Mouse (Mus musculus): ENCODE data around the gene Dnajc14. TPM values are rescaled to one million over a fixed set of nuclear protein-coding genes. Genes with fewer than 3 reads are reported as not detected.
A peak's percentile ranks its signal among the peaks of the same experiment; 100 is the strongest.
"Not testable (repeated sequence)": the region's sequence is repeated elsewhere in the genome, so short reads cannot be mapped to it uniquely, and the experiment has no call there.

Gene Dnajc14
- total RNA-seq, 2 experiments from 2014 or later = 63.7 to 67.1 TPM

GRCm38 (mm10) chr10:128817033-128817432 is 13.2 kb downstream of the Dnajc14 start, which contains the start of gene Sarnp:
Sarnp (plus strand) TSS chr10:128817333.
- no peak for DNase-seq (ENCODE audit: low spot score in 2 of 2)

DNA sequence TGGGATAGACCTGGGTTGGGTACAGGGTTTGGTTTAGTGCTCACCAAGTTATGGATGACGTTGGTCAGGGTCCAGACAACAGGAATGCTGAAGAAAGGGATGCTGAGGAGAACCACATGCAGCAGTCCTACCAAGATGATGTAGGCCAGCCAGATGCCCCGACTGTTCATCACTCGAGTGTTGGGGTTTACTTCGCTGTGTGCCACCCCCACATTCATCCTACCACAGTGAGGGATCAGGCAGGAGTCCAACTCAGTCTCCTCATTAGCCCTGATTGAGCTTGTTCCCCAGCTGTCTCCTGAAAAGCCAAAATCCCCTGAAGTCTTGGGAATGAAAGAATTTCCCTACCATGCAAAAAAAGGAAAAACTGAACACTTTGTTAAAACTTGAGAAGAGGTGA is 16.4 kb downstream of the Dnajc14 start:
- no peak for DNase-seq (ENCODE audit: low spot score in 2 of 2)

GRCm38 (mm10) chr10:128821358-128822056 is 17.6 kb downstream of the Dnajc14 start, which contains the start of gene Ormdl2:
Ormdl2 (minus strand) TSS chr10:128821645.
- DNase-seq (ENCODE audit: low spot score in 2 of 2) = peak; percentile 100

DNA sequence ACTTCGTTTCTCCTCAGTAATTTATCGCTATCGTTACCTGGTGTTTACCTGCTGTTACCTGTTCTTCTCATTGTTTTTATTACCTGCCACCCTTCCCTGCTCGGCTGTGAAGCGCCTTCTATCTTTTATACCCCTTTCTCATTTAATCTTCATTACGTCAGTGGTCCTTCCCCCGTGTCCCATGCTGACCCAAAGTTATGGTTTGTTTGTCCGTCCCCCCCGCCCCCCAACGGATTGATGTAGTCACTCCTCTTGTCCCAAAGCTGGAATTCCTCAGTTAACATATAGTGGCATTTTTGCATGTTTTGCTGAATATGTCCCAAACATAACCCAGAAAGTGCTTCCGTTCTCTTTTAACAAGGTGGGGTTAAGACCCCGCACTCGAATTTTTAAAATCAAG is 18.3 kb downstream of the Dnajc14 start:
- DNase-seq (ENCODE audit: low spot score in 2 of 2) = no peak

GRCm38 (mm10) chr10:128823087-128823486 is 19.2 kb downstream of the Dnajc14 start:
- DNase-seq (ENCODE audit: low spot score in 2 of 2) = not testable (repeated sequence)

DNA sequence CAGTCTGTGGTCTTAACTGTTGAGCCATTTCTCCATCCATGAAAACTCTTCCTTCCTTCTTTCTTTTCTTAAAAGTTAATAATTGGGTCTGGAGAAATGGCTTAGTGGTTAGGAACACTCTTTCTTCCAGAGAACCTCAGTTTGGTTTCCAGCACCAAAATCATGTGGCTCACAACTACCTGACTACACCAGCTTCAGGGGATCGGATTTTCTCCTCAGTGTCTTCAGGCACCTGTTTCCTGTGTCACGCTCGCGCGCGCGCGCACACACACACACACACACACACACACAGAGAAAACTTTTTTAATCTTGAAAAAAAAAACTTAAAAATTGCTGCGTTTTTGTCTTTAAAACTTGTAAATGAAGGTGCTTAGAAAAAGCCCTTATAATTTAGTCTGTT is 20.0 kb downstream of the Dnajc14 start:
- no peak for DNase-seq (ENCODE audit: low spot score in 2 of 2)

DNA sequence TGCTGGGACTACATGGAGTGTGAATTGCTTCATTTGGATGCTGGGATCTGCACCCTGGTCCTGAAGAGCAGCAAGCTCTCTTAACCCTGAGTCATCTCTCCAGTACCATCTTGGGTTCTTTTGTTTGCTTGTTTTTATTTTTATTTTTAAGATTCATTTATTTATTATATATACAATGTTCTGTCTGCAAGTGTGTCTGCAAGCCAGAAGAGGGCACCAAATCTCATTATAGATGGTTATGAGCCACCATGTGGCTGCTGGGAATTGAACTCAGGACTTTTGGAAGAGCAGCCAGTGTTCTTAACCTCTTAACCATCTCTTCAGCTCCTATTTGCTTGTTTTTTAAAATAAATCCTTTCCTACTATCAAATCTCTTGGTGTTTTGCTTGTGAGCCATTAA is 33.5 kb downstream of the Dnajc14 start:
- no peak for DNase-seq (ENCODE audit: low spot score in 2 of 2)

- no peak for DNase-seq (ENCODE audit: low spot score in 2 of 2)
Observed at GRCm38 (mm10) chr10:128839434-128839833, 35.6 kb downstream of the Dnajc14 start.

- no peak for DNase-seq (ENCODE audit: low spot score in 2 of 2)
Observed at GRCm38 (mm10) chr10:128840612-128841011, 36.8 kb downstream of the Dnajc14 start.

- DNase-seq (ENCODE audit: low spot score in 2 of 2) = no peak
Observed at GRCm38 (mm10) chr10:128843260-128843659, 39.4 kb downstream of the Dnajc14 start.

DNA sequence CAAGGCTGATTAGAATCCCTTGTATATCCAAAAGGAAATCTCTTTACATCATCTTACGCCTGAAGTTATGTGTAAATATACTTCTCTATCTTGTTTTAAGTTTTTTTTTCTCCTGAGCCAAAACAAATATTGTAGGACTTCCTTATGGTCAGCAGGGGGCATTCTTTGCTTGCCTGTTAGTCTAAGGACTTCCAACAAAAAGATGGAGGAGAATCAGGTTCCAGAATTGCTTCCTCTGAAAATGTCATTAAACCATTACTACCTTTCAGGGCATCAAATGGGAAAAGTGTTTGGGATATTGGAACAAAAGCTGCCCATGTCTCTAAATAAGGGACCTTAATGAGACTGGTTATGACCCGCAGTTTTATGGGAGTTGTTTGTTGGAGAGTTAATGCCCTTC is 41.7 kb downstream of the Dnajc14 start:
- peak in 1 of 2 experiments; percentile 22 for DNase-seq (ENCODE audit: low spot score in 2 of 2)

- no peak for DNase-seq (ENCODE audit: low spot score in 2 of 2)
Observed at GRCm38 (mm10) chr10:128846664-128847063, 42.8 kb downstream of the Dnajc14 start.

GRCm38 (mm10) chr10:128848426-128848825 is 44.6 kb downstream of the Dnajc14 start:
- no peak for DNase-seq (ENCODE audit: low spot score in 2 of 2)

GRCm38 (mm10) chr10:128850339-128850738 is 46.5 kb downstream of the Dnajc14 start:
- DNase-seq (ENCODE audit: low spot score in 2 of 2) = no peak

DNA sequence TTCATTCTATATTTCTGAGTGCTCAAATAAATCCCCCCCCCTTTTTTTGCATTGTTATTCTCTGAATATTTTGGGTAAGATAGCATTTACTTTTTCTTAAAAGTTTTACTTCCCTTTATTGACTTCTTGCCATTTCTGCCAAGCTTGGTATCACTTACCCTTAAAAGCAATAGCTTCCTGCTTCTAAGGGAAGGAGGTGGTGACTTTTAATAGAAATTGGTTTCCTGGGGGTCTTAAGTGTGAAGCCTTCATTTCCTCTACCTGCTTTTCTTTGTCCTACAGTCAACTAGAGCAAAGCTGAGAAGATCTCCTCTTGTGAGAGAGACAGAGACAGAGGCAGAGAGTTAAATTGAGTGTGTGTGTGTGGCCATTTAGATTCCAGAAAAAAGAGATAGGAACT is 57.3 kb downstream of the Dnajc14 start:
- DNase-seq (ENCODE audit: low spot score in 2 of 2) = no peak

- DNase-seq (ENCODE audit: low spot score in 2 of 2) = no peak
Observed at GRCm38 (mm10) chr10:128866042-128866441, 62.2 kb downstream of the Dnajc14 start.

DNA sequence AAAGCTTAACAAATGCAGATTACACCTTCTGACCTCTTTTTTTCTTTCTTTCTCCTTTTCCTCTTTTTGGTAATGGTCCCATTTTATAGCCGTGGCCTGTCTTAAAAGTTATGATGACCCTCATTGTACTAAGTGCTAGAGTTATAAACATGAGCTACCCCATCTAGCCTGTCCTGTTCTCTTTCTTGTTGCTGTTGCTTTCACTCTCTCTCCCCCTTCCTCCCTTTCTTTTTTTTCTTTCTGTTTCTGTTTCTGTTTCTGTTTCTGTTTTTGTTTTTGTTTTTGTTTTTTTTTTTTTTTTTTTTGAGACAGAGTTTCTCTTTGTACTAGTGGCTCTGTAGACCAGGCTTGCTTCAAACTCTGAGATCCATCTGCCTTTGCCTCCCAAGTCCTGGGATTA is 62.7 kb downstream of the Dnajc14 start:
- no peak for DNase-seq (ENCODE audit: low spot score in 2 of 2)

Other genes starting within 250 kb of the Dnajc14 start
- 10 to 100 TPM; 72.9 to 74.1 TPM for gene Pa2g4, start 238.1 kb upstream of the Dnajc14 start, total RNA-seq (2021)
- gene Erbb3, start 214.4 kb upstream of the Dnajc14 start, total RNA-seq (2021) = 1 to 10 TPM; 5.6 to 6.5 TPM
- gene Rps26, start 177.3 kb upstream of the Dnajc14 start, total RNA-seq (2021) = 100 to 1,000 TPM; 329 to 373 TPM
- gene Ikzf4, start 158.1 kb upstream of the Dnajc14 start, total RNA-seq (2021) = 10 to 100 TPM; 12.9 to 13.7 TPM
- gene Suox, start 130.0 kb upstream of the Dnajc14 start, total RNA-seq (2021) = 10 to 100 TPM; 12.2 to 12.6 TPM
- 100 to 1,000 TPM; 127 to 133 TPM for gene Rab5b, start 107.8 kb upstream of the Dnajc14 start, total RNA-seq (2021)
- gene Pmel, start 99.9 kb upstream of the Dnajc14 start, total RNA-seq (2021) = 1 to 10 TPM; 1.5 to 1.6 TPM
- 1 to 10 TPM; 6.1 to 9.3 TPM for gene Cdk2, start 99.0 kb upstream of the Dnajc14 start, total RNA-seq (2021)
- 10 to 100 TPM; 10.4 to 10.5 TPM for gene Dgka, start 59.2 kb upstream of the Dnajc14 start, total RNA-seq (2021)
- 10 to 100 TPM; 30.2 to 31.0 TPM for gene Pym1, start 56.2 kb upstream of the Dnajc14 start, total RNA-seq (2021)
- gene Mmp19, start 13.2 kb upstream of the Dnajc14 start, total RNA-seq (2021) = 1 to 10 TPM in 1 of 2 experiments, under 1 TPM in 1; 0.83 to 1.2 TPM
- gene Tmem198b, start 308 bp downstream of the Dnajc14 start, total RNA-seq (2021) = 10 to 100 TPM; 12.6 to 13.1 TPM
- gene Sarnp, start 13.3 kb downstream of the Dnajc14 start, total RNA-seq (2021) = 10 to 100 TPM; 35.5 to 42.2 TPM
- gene Ormdl2, start 17.6 kb downstream of the Dnajc14 start, total RNA-seq (2021) = 10 to 100 TPM in 1 of 2 experiments, 1 to 10 TPM in 1; 7.4 to 10.4 TPM
- 10 to 100 TPM; 23.3 to 26.4 TPM for gene Gdf11, start 87.7 kb downstream of the Dnajc14 start, total RNA-seq (2021)
- gene Cd63, start 96.9 kb downstream of the Dnajc14 start, total RNA-seq (2021) = 10 to 100 TPM; 76.7 to 86.1 TPM
- 1 to 10 TPM; 8.1 to 8.8 TPM for gene Rdh5, start 118.8 kb downstream of the Dnajc14 start, total RNA-seq (2021)
- 10 to 100 TPM; 96.9 to 98.1 TPM for gene Bloc1s1, start 120.0 kb downstream of the Dnajc14 start, total RNA-seq (2021)
- 10 to 100 TPM; 28.1 to 28.5 TPM for gene Itga7, start 129.8 kb downstream of the Dnajc14 start, total RNA-seq (2021)
- not detected for gene Mettl7b, start 156.9 kb downstream of the Dnajc14 start, total RNA-seq (2021)
- not detected for gene Olfr9, start 185.4 kb downstream of the Dnajc14 start, total RNA-seq (2021)
- not detected for gene Olfr763, start 206.7 kb downstream of the Dnajc14 start, total RNA-seq (2021)
- not detected for gene Olfr764-ps1, start 235.8 kb downstream of the Dnajc14 start, total RNA-seq (2021)
- gene Olfr765, start 245.9 kb downstream of the Dnajc14 start, total RNA-seq (2021) = not detected